Mouse (Mus musculus) G1E (cell line): Measurements from ENCODE around the gene Hcar2.

Experiments
- CTCF ChIP-seq: IDR thresholded peaks from 2 replicates; pipeline ENCODE4 v1.5.1; 2012; ENCODE audit warnings: low read depth, low read length, inconsistent platforms, mixed read lengths
- GATA1 ChIP-seq: IDR thresholded peaks from 2 replicates; pipeline ENCODE4 v1.6.1; 2012; ENCODE audit warnings: borderline replicate concordance, low read length, inconsistent platforms, mixed read lengths

- TF ChIP-seq CTCF (no peak), GATA1 (no peak)
Measured at GRCm38 (mm10) chr5:123883891-123884290, 18.6 kb upstream of the Hcar2 start.
